Mouse (Mus musculus): ENCODE measurements around the gene Themis2. TPM values are rescaled to one million over a fixed set of nuclear protein-coding genes. Genes with fewer than 3 reads are reported as not detected.
"Not testable (repeated sequence)": the region's sequence is repeated elsewhere in the genome, so short reads cannot be mapped to it uniquely, and the experiment has no call there.

Gene Themis2
- polyA plus RNA-seq, 1 experiment: 55.0 TPM

- DNase-seq (ENCODE audit: low read depth in 1 of 2, low spot score in 2 of 2): no peak
- TF ChIP-seq CTCF (IDR thresholded peaks at IDR 0.05; ENCODE audit: extremely low read depth, insufficient read depth, insufficient read length, insufficient replicate concordance) (no peak), POLR2A (IDR thresholded peaks at IDR 0.05; ENCODE audit: low read depth, low read length) (no peak)
- WGBS: 81% methylated on average over 4 of the region's 4 CpGs
- Histone ChIP-seq H3K27me3 (ENCODE audit: control insufficient read depth, insufficient read depth, low read length) (no peaks in the 10 kb centered on the region), H3K36me3 (ENCODE audit: control insufficient read depth, insufficient read depth, low read length) (no peaks in the 10 kb centered on the region), H3K4me3 (ENCODE audit: extremely low read depth, insufficient read depth, insufficient read length) (no peak overlapping the region), H3K4me1 (ENCODE audit: control insufficient read depth, insufficient read depth, insufficient read length) (peaks cover 12% of the 10 kb centered on the region; the same call in 1 of the 2 replicates), H3K27ac (ENCODE audit: insufficient read depth, low read length) (no peak overlapping the region)
These were observed 47.4 kb downstream of the Themis2 start for GRCm38 (mm10) chr4:132748778-132749177.

- peak; percentile 51 to 54 for DNase-seq (ENCODE audit: low read depth in 1 of 2, low spot score in 2 of 2)
- Histone ChIP-seq H3K4me3 (ENCODE audit: extremely low read depth, insufficient read depth, insufficient read length) (peak overlapping the region; percentile 50; the same call in 1 of the 2 replicates), H3K27me3 (ENCODE audit: control insufficient read depth, insufficient read depth, low read length) (no peaks in the 10 kb centered on the region), H3K27ac (ENCODE audit: insufficient read depth, low read length) (peak overlapping the region; percentile 74), H3K4me1 (ENCODE audit: control insufficient read depth, insufficient read depth, insufficient read length) (peaks cover 12% of the 10 kb centered on the region; the same call in 1 of the 2 replicates), H3K36me3 (ENCODE audit: control insufficient read depth, insufficient read depth, low read length) (no peaks in the 10 kb centered on the region)
- TF ChIP-seq CTCF (IDR thresholded peaks at IDR 0.05; ENCODE audit: extremely low read depth, insufficient read depth, insufficient read length, insufficient replicate concordance) (no peak), POLR2A (IDR thresholded peaks at IDR 0.05; ENCODE audit: low read depth, low read length) (no peak; the same call in 1 of the 2 replicates)
- WGBS: 16% methylated on average over 9 of the region's 9 CpGs
These were observed 48.4 kb downstream of the Themis2 start for GRCm38 (mm10) chr4:132747664-132748259.

DNA sequence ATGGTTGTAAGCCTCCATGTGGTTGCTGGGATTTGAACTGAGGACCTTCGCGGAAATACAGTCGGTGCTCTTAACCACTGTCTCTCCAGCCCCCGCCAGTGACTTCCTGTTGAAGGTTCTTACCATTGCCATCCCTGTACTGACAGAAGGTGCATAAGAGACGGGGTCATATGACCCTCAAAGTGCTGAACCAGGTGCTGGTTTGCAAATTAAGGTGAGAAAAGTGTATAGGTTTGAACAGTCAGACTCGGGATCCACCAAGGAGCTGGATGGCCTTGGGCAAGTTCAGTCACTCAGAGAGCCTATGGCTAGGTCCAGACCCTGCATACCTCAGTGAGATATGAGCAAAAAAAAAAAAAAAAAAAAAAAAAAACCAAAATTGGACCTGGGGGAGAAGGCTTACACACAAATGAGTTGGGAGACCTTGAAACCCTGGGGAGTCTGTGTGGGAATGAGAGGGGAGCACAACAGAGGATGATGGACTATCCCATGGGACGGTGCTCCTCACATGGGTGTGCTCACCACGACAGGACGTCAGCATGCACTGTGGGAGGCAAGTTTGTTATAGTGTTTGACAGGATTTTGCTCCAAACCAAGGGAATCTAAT is 49.2 kb downstream of the Themis2 start:
- Histone ChIP-seq H3K36me3 (ENCODE audit: control insufficient read depth, insufficient read depth, low read length) (no peaks in the 10 kb centered on the region), H3K4me3 (ENCODE audit: extremely low read depth, insufficient read depth, insufficient read length) (no peak overlapping the region), H3K4me1 (ENCODE audit: control insufficient read depth, insufficient read depth, insufficient read length) (peaks cover 12% of the 10 kb centered on the region; the same call in 1 of the 2 replicates), H3K27me3 (ENCODE audit: control insufficient read depth, insufficient read depth, low read length) (no peaks in the 10 kb centered on the region), H3K27ac (ENCODE audit: insufficient read depth, low read length) (peak overlapping the region; percentile 74)
- 63% methylated on average over 9 of the region's 9 CpGs for WGBS
- DNase-seq (ENCODE audit: low read depth in 1 of 2, low spot score in 2 of 2): no peak
- TF ChIP-seq POLR2A (IDR thresholded peaks at IDR 0.05; ENCODE audit: low read depth, low read length) (no peak), CTCF (IDR thresholded peaks at IDR 0.05; ENCODE audit: extremely low read depth, insufficient read depth, insufficient read length, insufficient replicate concordance) (no peak)

DNA sequence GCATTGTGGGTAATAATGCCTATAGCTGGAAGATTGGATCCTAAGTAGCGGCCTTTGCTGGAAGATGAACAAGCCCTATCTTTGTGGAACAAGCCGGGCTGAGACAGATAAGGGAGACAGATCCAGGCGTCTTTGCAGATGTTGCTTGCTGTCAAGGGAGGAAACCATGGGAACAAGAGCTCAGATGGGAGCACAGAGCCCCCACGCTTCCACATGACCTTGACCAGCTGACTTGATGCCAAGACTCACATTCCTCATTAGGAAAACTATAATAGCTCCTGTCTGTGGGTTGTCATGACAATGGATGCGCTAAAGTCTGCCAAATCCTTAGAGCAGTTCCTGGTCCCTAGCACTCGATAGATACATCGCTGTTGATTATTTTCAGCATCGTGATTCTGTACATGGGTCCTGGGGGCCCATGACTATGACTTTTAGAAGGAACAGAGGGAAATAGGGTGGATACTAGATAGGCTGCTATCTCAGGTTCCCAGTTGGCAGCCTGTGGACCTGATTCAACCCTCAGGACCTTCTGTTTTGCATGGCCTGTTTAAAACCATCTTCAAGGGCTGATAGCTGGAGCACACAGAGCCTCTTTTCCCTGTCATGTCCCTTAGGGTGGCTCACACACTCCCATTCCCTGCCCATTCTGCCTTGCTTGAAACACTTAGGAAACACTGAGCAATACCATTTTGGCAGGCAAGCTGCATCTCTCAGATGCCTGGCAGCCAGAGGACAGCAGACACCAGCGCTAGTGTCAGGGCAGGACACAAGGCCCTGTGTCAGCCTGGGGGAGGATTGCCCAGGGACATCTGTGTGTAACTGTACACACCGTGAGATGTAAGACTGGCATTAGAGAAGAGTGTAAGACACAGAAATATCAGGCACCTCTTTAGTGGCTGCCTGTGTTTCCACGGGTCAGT is 51.9 kb downstream of the Themis2 start:
- WGBS: 82% methylated on average over 11 of the region's 11 CpGs
- TF ChIP-seq POLR2A (IDR thresholded peaks at IDR 0.05; ENCODE audit: low read depth, low read length) (no peak), CTCF (IDR thresholded peaks at IDR 0.05; ENCODE audit: extremely low read depth, insufficient read depth, insufficient read length, insufficient replicate concordance) (no peak)
- peaks cover 12% of the 10 kb centered on the region; the same call in 1 of the 2 replicates for H3K4me1 ChIP-seq (ENCODE audit: control insufficient read depth, insufficient read depth, insufficient read length)
- H3K36me3 ChIP-seq (ENCODE audit: control insufficient read depth, insufficient read depth, low read length): no peaks in the 10 kb centered on the region
- no peaks in the 10 kb centered on the region for H3K27me3 ChIP-seq (ENCODE audit: control insufficient read depth, insufficient read depth, low read length)
- DNase-seq (ENCODE audit: low read depth in 1 of 2, low spot score in 2 of 2): no peak
- H3K27ac ChIP-seq (ENCODE audit: insufficient read depth, low read length): no peak overlapping the region
- H3K4me3 ChIP-seq (ENCODE audit: extremely low read depth, insufficient read depth, insufficient read length): no peak overlapping the region

- no peaks in the 10 kb centered on the region for H3K4me1 ChIP-seq (ENCODE audit: control insufficient read depth, insufficient read depth, insufficient read length)
- DNase-seq (ENCODE audit: low read depth in 1 of 2, low spot score in 2 of 2): no peak
- no peaks in the 10 kb centered on the region for H3K27me3 ChIP-seq (ENCODE audit: control insufficient read depth, insufficient read depth, low read length)
- H3K36me3 ChIP-seq (ENCODE audit: control insufficient read depth, insufficient read depth, low read length): no peaks in the 10 kb centered on the region
- no peak overlapping the region for H3K27ac ChIP-seq (ENCODE audit: insufficient read depth, low read length)
- WGBS: 82% methylated on average over 7 of the region's 7 CpGs
- no peak overlapping the region for H3K4me3 ChIP-seq (ENCODE audit: extremely low read depth, insufficient read depth, insufficient read length)
- no peak for TF ChIP-seq CTCF (IDR thresholded peaks at IDR 0.05; ENCODE audit: extremely low read depth, insufficient read depth, insufficient read length, insufficient replicate concordance)
- TF ChIP-seq POLR2A (IDR thresholded peaks at IDR 0.05; ENCODE audit: low read depth, low read length): no peak
These were observed 54.7 kb downstream of the Themis2 start for GRCm38 (mm10) chr4:132741491-132741890.

GRCm38 (mm10) chr4:132737154-132737553 is 59.0 kb downstream of the Themis2 start:
- 88% methylated on average over 9 of the region's 9 CpGs for WGBS
- H3K4me1 ChIP-seq (ENCODE audit: control insufficient read depth, insufficient read depth, insufficient read length); DNase-seq (ENCODE audit: low read depth in 1 of 2, low spot score in 2 of 2); H3K27ac ChIP-seq (ENCODE audit: insufficient read depth, low read length); H3K36me3 ChIP-seq (ENCODE audit: control insufficient read depth, insufficient read depth, low read length); H3K4me3 ChIP-seq (ENCODE audit: extremely low read depth, insufficient read depth, insufficient read length); H3K27me3 ChIP-seq (ENCODE audit: control insufficient read depth, insufficient read depth, low read length): not testable (repeated sequence)
